Mouse (Mus musculus) spleen, embryonic (tissue): Measurements from ENCODE around the gene Adtrp.

Experiments
- CTCF ChIA-PET: fragments of 350-600 bp; sonication (Branson Sonifier 250); formaldehyde crosslinking; loops from one replicate; lab custom pipeline; 2022; lab: Charles Lee

Gene Adtrp

DNA sequence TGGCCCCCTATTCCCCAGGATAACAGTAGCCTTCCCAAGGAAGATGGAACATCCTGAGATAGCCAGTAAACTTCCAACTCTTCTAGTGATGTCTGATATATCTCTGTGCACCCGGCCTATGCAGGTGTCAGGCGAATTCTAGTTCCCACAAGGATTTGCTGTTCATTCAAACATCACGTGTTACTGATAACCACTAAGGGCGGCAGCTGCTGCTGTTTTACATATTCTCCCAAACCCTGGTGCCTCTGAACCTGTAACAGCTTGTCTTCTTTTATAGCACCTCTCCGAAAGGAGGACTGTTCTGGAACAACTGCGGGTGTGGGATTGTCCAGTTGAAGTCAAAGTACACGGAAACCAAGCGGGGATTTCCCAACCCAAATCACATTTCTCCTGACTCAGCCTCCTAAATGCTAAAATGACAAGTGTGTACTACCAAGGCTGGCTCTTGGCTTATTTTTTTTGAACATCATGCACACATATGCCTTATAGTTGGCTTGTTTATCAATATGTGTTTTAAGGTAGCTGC is 13.8 kb downstream of the Adtrp start:
- CTCF ChIA-PET: no interaction called here

- CTCF ChIA-PET: no interaction called here
Observed at GRCm38 (mm10) chr13:41828296-41828754, 19.2 kb downstream of the Adtrp start.

DNA sequence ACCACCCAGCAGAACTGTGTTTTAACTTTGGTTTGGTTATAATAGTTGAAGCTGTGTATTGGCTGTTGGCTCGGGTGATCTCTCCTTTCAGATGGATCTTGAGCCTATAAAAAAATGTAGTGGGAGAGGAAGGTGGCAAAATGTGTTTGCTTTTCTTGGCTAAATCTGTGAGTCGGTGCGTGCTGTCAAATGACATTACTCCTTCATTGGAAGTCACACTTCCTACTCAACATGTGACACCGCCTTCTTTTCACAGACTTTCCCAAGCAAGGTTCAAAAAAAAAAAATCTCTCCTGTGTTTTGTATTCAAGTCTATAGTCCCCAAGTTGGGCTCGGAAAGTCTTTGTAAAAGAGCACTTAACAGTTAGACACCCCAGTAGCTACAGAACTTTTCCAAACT is 19.9 kb downstream of the Adtrp start:
- CTCF ChIA-PET: no interaction called here

DNA sequence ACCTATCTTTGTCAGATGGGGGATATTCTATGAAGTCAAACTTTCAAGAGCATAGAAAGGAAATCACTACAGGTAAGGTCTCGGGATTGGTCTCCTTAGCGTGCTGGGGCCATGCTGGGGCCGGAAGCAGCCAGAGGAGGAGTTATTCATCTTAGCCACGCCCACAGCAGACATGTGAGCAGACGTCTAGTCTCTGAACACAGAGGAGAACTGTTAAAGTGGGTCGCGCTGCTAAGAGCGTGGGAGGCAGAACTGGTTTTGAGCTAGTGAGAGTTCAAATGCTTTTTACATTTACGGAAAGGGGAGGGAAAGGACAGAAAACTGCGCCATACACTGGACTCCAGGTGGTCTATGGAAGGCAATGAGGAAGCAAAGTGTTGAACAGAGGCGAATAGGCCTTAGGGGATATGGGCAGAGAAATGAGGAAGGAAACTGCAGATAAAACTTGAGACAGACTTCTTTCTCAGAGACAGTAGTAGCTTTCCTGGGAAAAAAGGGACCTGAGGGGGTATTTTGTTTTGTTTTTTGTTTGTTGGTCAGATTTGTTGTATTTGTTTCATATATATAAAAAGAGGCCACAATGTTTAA is 22.0 kb downstream of the Adtrp start:
- CTCF ChIA-PET: no interaction called here

DNA sequence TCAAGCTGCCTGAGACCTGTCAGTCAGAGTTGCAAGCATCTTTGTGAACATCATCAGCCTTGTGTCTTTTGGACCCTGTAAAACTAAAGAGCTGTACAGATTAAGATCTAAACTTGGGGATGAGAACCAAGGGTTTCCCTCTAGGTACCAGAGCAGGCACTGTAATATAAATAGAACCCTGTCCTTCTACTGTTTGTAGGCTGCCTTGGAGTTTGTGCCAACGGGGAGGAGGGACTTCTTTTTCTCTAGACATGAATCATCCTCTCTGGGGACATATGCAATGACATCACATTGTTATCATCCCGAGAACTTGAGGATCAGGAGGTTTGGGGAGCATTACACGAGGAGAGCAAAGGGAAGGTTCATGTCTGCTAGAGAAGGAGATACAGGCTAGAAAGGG is 24.4 kb downstream of the Adtrp start:
- CTCF ChIA-PET: no interaction called here

GRCm38 (mm10) chr13:41822617-41823016 is 24.9 kb downstream of the Adtrp start:
- CTCF ChIA-PET: no interaction called here

DNA sequence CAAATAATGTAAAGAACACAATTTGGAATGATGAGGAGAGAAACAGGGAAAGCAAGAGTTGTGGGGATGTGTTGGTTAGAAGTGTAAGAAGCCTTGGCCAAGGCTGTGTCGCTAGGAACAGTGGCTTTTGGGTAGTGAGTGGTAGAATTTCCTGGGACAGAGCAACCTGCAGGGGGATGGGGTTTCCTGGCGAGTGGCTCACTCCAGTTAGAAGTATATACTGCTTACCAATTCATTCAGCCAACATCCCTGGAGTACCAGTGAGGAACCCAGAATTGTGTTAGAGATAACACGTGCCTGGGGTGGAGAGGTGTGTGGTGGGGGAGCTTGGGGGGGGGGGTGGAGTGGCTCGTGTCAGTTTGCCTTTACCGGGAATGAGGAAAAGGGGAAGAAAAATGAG is 25.4 kb downstream of the Adtrp start:
- CTCF ChIA-PET: no interaction called here

- CTCF ChIA-PET: no interaction called here
Observed at GRCm38 (mm10) chr13:41820947-41821346, 26.5 kb downstream of the Adtrp start.

DNA sequence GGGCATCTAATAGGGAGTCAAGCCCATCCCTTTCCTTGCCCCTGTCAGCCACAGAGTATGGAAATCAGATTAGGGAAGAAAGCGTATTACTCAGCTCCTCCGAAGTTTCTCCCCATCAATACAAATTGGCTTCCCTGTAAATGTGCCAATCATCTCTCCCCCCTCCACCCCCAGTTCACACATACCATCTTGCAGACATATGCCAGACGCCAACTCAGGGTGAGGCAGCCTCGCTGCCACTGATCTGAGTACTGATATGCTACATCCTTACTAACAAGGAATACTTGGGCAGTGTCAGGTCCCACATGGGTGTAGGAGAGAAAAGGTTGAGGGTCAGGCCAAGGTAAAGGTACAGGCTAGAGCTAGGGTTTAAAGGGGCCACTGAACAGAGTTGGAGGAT is 27.6 kb downstream of the Adtrp start:
- CTCF ChIA-PET: no interaction called here

DNA sequence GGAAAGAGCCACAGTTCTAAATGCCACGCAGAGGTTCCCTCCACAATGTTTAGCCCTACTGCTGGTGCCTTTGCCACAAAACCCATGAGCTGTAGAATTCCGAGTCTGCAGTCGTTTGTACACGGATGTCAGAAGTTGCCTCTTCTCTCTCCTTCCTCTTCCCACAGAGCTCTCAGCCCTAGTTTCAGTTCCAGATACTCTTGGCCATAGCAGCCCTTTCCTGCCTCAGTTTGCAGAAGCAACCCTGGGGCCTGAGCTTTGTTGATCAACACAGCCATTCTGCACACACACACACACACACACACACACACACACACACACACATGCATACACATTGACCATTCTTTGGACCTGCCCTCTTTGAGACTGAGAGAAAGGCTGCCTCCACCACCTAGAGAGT is 28.0 kb downstream of the Adtrp start:
- CTCF ChIA-PET: interaction anchor here (0.6 kb wide), 1 partner anchor 60 kb away, joined by 3 read pairs; no protein-coding TSS in a partner anchor

- CTCF ChIA-PET: no interaction called here
Observed at GRCm38 (mm10) chr13:41817583-41817982, 29.9 kb downstream of the Adtrp start.

GRCm38 (mm10) chr13:41816643-41817042 is 30.8 kb downstream of the Adtrp start:
- CTCF ChIA-PET: no interaction called here

DNA sequence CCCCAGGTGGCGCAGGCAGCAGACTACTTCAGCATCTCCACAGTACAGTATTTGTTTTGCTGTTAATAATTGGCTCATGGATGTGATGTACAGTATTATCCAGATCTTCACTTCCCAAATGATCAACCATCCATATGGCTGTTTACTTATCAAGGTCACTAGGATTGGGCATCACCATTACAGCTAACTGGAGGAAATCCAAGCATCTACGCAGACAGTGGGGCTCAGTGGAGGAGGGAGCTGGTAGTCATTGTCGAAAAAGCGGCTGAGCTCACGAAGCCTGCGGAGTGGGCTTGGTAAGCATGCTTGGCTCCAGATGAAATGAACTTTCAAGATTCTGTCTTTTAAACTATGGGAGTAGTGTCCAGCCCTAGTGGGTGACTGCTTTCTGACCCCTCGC is 36.7 kb downstream of the Adtrp start:
- CTCF ChIA-PET: no interaction called here

- CTCF ChIA-PET: no interaction called here
Observed at GRCm38 (mm10) chr13:41807815-41808214, 39.7 kb downstream of the Adtrp start.

- CTCF ChIA-PET: no interaction called here
Observed at GRCm38 (mm10) chr13:41807300-41807699, 40.2 kb downstream of the Adtrp start.

GRCm38 (mm10) chr13:41805138-41805820 is 42.2 kb downstream of the Adtrp start:
- CTCF ChIA-PET: no interaction called here

DNA sequence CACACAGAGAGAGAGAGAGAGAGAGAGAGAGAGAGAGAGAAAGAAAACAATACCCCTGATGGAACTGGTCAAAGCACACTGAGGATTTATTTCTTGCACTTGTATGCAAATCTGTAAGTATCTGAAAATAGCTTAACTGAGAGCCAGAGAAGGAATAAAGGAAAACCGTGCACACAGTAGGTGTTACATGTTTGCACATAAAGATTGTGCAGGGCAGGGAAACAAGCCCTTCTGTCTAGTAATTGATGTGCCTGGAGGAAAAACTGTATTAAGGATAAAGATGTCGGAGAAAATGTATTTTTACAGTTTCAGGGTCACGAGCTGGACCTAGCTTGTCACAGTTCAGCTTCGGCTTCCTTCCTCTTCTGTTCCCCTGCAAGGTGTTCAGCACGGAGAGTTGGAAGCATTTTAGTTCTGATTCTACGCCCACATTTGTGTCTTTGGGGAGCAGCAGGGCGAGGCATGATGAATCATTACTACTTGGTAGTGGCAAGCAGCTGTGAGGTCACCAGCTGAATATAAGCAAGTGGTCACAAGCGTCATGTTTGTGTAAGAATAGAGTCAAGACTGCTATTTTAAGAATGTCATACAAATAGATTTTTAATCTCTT is 43.7 kb downstream of the Adtrp start:
- CTCF ChIA-PET: interaction anchor here (0.7 kb wide), 1 partner anchor 443 kb away, joined by 3 read pairs; no protein-coding TSS in a partner anchor

DNA sequence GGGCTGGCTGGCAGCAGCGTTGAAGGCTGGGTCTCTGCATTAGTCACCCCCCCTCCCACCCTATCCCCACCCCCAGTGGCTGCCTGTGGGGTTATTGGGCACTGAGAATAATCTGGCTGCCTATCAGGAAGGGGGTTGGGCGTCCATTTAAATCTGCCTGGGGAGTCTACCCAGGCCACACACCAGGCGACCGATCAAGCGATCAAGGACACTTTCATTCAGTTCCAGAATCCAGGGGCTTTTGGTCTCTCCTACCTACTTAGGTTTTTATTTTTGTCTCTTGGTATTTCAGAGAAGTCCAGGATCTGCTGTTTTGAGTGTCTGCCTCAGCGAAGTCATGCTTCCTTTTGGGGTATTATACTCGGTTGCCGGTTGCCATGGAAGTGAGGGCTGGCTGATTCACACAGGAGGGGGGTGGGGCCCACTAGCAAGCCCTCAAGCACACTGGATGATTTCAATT is 46.3 kb downstream of the Adtrp start:
- CTCF ChIA-PET: interaction anchor here (0.6 kb wide), 1 partner anchor 248 kb away, joined by 3 read pairs; no protein-coding TSS in a partner anchor

DNA sequence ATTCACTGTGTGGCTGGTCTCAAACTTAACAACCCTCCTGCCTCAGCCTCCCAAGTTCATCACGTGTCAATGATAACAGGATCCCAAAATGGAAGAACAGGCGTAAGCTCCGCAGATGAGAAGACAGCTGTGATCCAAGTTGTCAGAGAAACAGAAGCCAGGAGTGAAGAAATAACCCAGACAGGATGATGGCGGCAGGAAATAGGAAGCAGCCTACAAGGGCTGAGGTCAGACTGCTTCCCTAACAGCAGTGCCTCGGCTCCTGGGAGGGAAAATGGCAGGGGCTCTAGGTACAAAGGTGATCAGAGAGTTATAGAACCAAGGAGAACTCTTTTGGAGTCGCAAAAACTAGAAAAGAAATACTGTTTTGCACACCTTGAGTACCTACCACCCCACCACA is 54.6 kb downstream of the Adtrp start:
- CTCF ChIA-PET: no interaction called here

DNA sequence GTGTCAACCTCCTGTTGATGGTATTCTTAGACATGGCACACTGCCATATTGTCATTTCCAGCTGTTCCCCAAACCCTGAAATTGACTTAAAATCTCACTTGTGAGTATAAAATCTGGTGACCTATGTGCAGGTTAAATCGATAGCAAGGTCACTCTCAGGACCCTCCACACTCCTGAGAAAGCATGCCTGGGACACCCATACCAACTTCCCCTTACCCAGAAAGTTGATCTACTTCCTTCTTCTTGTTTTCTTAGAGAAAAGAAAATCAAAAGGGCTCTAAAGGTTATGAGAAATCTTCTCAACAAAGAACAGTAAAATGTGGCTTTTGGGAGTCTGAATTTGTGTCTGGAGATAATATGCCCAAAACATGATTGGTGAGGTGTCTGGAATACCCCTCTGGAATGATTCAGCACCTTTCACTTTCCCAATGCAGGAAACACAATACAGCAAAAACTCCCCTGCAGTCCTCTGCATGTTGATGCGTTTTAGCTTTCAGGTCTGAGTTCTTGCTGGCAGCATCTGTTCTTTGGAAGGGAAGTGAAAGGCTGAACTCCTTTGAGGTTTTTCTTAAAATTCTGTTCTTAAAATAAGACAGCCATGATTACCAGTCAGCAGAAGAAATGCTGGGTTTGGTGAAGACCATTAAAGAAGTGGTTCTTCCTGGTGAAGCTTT is 59.5 kb downstream of the Adtrp start:
- CTCF ChIA-PET: no interaction called here

DNA sequence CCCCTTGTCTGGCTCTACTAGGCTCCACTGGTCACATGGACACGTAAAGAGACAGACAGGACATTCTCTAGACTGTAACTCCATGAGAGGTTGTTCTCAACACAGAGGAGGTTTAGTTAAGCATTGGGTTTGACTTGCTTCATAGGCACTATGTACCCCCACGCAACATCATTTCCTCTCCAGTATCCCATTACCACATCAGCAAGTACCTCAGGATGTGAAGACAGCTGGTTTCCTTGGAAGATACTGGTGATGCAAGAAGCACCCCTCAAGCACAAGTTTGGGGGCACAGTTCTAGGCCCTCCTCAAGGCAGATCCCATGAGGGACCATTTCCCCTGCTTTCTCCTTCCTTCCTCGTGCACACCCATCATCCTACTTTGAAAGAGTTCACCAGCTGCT is 60.8 kb downstream of the Adtrp start:
- CTCF ChIA-PET: no interaction called here
